Mouse (Mus musculus): ENCODE results near the gene Atp6v0b.

DNA sequence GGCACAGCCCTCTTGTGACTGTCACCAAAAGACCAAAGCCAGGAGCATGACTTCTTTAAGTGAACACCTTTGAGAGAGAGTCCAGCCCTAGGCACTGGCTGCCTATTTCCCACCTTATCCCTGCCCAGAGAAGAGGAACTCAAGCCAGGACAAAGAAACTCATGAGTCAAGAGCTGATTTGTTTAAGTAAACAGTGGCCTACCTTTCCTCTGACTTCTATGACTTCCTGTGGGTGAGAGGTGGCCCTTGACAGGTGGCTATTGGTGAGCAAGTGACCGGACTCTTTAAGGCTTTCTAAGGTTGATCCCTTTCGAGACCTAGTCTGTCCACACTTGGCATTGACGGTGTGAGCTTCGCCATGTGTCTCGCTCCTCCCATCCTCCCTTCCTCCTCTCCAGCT lies 46.3 kb downstream of the Atp6v0b start:
- no peak for TF ChIP-seq CTCF (IDR thresholded peaks at IDR 0.05; ENCODE audit: borderline replicate concordance, extremely low read depth, insufficient read depth, insufficient read length)
- no peak for TF ChIP-seq POLR2A (IDR thresholded peaks at IDR 0.05; ENCODE audit: borderline replicate concordance, extremely low read depth, insufficient read depth, insufficient read length, poor library complexity, severe bottlenecking)
